Mouse (Mus musculus) adrenal gland, postnatal 10 days (tissue): ENCODE measurements around the gene AY074887. TPM values are rescaled to one million over a fixed set of nuclear protein-coding genes. Genes with fewer than 3 reads are reported as not detected.
"Not testable (repeated sequence)": the region's sequence is repeated elsewhere in the genome, so short reads cannot be mapped to it uniquely, and the experiment has no call there.

Experiments
- DNase-seq: peaks from one replicate; pipeline ENCODE4 v3.0.0; 2021; ENCODE audit warnings: mixed read lengths
- long read RNA-seq, 2 experiments: library from polyadenylated mRNA; stranded (forward); transcript quantifications; one replicate each; pipeline ENCODE4 v2.0.0; 2021
- total RNA-seq, 2 experiments: library from RNA; stranded (reverse); gene quantifications; 2 replicates each; pipeline ENCODE4 v1.2.3; 2021

The AY074887 gene
- total RNA-seq: not detected
- long read RNA-seq, experiment 1: 0 reads
- long read RNA-seq, experiment 2: 0 reads

- peak; percentile 97 for DNase-seq
Observed at GRCm38 (mm10) chr9:54950575-54951321, at the start of gene AY074887, which contains the start of gene Psma4. TSS of gene AY074887 (minus strand) at chr9:54950998. TSS of gene Psma4 (plus strand) at chr9:54950790.

- DNase-seq: no peak
Observed at GRCm38 (mm10) chr9:54995645-54996044, 44.8 kb upstream of the AY074887 start.

- DNase-seq: no peak
Observed at GRCm38 (mm10) chr9:54994381-54994780, 43.6 kb upstream of the AY074887 start.

GRCm38 (mm10) chr9:54990362-54990761, 39.6 kb upstream of the AY074887 start:
- DNase-seq: no peak

- no peak for DNase-seq
Observed at GRCm38 (mm10) chr9:54982401-54982800, 31.6 kb upstream of the AY074887 start.

DNA sequence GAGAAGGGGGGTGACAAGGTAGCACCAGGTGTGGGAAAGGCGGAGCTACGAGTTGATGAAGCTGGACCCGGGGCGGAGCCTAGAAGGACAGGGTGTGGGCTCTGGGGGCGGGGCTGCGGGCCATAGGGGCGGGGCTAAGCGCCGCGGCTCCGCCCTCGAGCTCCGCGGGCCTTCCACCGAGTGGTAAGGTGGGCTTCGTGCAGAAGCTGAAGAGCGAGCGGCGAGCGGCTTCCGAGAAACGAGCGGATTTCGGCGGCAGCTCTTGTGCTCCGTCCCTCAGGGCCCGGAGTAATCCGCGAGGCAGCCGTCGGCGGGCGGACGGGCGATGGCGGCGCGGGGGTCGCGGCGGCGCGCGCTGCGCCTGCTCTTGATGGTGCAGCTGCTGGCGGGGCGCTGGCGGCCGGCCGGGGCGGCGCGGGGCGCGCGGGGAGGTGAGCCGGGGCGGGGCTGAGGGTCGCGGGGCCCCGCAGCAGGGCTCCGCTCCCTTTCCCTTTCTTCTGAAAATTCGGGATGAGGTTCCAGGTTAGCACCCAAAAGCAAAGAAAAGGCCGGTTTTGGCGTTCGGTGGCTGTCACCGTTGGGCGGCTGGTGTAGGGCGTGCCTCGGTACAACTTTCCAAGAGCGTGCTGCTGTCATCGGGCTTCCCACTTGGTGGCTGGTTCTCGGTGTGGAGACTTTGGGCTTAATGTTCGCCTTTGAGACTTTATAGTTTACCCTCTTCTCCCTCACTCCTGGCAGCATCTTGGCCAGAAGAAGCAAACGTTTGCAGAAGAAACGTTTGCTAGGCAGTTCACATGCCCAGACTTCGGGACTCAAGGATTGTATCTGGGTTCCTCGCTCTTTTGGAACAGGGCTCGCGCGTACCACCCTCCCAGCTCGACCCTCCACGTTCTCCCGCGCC, 30.7 kb upstream of the AY074887 start:
- DNase-seq: peak; percentile 55

DNA sequence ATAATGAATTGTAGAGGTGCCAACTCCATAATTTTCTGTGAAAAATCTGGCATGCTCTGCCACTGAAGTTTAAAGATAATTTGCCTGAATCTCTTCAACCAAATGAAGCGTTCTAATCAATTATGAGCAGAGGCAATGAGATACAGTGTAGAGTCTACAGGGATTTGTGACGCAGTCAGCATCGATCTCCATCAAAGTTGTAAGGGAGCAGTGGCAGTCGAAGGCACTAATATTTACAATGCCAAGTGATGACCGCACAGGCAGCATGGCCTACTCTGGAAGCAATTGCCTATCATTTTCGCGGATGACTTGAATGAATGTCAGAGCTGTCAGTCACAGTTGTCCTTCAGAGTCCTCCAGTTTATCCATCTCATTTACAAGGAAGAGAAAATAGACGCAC, 29.9 kb upstream of the AY074887 start, which contains the start of gene Chrna5:
Gene Chrna5, plus strand, starts transcription at position 207 of the 400 bp plus-strand sequence.
- no peak for DNase-seq

DNA sequence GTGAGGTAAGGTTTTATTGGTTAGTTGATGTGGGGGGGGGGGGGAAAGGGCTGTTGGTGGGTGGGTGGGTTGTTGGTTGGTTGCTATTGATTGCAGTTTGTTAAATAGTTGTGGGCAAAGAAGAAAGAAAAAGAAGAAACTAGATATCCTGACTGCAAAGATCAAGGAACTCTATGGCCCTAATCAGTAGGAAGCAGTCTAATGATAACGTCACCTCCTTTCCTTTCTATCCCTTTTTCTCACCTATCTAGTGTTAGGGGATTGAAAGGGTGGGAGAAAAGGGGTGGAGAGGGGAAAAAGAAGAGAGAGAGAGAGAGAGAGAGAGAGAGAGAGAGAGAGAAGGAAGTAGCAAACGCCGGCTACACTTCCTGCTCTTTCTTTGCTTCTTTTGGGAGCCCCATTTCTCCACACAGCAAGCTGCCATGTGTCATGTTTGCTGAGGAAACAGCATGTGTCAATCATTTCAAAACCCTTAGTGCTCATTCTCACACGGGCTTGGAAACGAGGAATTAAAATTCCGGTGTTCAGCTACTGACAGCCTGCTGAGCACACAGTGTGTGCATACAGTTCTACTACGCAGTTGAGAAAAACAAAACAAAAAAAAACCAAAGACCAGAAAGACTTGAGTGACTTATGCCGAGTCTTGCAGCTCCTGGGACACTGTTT, 19.3 kb upstream of the AY074887 start:
- no peak for DNase-seq

- no peak for DNase-seq
Observed at GRCm38 (mm10) chr9:54963669-54964068, 12.9 kb upstream of the AY074887 start.

- no peak for DNase-seq
Observed at GRCm38 (mm10) chr9:54961059-54961458, 10.3 kb upstream of the AY074887 start.

- DNase-seq: not testable (repeated sequence)
Observed at GRCm38 (mm10) chr9:54950162-54950561, 636 bp downstream of the AY074887 start.

- DNase-seq: no peak
Observed at GRCm38 (mm10) chr9:54949465-54949864, 1.3 kb downstream of the AY074887 start.

- DNase-seq: no peak
Observed at GRCm38 (mm10) chr9:54946256-54946655, 4.5 kb downstream of the AY074887 start.

DNA sequence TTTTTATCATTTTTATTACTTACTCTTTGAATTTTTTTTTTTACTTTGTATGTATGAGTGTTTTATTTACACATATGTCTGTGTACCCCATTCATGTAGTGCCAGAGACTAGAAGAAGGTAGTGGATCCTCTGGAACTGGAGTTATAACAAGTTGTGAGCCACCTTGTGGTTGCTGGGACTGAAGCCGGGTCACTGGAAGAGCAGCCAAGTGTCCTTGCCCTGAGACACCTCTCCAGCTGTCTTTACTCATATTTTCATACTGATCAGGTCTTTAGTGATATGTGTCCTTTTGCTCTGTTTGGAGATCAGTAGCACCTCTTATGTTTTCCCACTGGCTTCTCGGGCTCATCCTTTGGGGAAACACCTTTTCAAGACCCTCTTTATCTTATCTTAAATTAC, 6.3 kb downstream of the AY074887 start:
- DNase-seq: no peak

DNA sequence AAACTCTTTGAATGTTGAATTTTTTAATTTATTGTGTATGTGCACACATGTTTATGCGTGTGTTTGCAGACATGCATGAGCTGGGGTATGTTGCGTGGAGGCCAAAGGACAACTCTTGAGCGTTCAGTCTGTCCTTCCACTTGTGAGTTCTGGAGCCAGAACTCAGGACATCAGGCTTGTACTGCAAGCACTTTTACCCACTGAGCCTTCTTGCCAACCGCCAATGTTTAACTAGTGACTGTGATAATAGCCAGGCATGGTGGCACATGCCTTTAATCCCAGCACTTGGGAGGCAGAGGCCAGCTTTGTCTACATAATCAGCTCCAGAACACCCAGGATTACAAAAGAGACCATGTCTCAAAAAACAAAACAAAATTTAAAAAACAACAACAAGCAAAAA, 8.7 kb downstream of the AY074887 start:
- DNase-seq: no peak

- DNase-seq: no peak
Observed at GRCm38 (mm10) chr9:54932379-54932778, 18.4 kb downstream of the AY074887 start.

DNA sequence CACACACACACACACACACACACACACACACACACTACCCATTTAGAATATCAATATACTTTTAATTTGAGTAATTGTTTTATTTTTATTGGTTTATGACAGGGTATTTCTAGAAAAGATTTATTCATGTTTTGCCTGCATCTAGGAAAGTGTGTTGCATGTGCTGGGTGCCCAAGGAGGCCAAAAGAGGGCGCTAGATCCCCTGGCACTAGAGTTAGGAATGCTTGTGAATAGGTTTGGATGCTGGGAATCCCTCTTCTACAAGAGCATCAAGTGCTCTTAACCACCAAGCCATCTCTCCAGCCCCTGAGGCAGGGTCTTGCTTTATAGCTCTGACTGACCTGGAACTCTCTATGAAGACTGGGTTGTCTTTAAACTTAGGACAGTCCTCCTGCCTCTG, 19.0 kb downstream of the AY074887 start:
- no peak for DNase-seq

GRCm38 (mm10) chr9:54930741-54931140, 20.1 kb downstream of the AY074887 start:
- DNase-seq: no peak

DNA sequence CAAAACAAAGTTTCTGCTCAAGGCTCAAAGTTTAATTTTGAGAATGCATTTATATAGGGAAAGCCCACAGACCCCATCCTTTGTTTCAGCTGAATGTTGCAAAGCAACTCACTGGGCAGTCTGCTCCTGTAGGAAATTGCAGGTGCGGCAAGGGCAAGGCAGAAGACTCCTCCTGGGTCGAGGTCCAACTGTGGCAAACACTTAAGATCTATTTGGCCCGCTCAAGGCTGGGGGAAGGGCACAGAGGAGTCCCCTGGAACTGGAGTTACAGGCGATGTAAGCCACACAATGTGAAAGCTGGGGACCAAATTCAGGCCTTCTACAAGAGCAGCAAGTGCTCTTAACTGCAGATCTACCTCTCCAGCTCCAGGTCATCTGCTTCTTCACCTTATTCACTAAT, 30.9 kb downstream of the AY074887 start:
- DNase-seq: no peak

GRCm38 (mm10) chr9:54918781-54919180, 32.0 kb downstream of the AY074887 start:
- DNase-seq: no peak

DNA sequence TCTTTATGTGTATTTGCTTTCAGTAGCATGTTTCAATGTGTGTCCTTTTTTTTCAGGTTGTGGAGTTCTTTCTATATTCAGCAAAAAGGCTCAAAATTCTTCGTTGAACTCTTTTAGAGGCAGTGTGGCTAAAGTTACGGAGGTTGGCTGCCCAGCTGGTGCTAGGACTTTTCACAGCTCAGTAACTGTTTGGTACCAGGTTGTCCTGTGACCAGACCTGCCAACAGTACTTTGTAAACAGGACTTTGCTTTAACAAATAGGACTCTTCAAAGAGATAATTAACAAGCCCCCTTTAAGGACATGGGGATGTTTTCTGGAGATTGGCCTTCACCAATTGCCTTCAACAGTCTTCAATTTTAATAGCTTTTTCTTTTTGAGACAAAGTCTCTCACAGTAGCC, 32.6 kb downstream of the AY074887 start:
- DNase-seq: no peak

- DNase-seq: peak; percentile 90
Observed at GRCm38 (mm10) chr9:54917010-54917677, 33.7 kb downstream of the AY074887 start, which contains the start of gene Hykk. TSS of gene Hykk (plus strand) at chr9:54917283.
